Mouse (Mus musculus): ENCODE measurements around the gene P2ry14. TPM values are rescaled to one million over a fixed set of nuclear protein-coding genes. Genes with fewer than 3 reads are reported as not detected.

P2ry14 gene
- total and polyA plus RNA-seq, 3 experiments, result 0.38 TPM; not detected in 2

DNA sequence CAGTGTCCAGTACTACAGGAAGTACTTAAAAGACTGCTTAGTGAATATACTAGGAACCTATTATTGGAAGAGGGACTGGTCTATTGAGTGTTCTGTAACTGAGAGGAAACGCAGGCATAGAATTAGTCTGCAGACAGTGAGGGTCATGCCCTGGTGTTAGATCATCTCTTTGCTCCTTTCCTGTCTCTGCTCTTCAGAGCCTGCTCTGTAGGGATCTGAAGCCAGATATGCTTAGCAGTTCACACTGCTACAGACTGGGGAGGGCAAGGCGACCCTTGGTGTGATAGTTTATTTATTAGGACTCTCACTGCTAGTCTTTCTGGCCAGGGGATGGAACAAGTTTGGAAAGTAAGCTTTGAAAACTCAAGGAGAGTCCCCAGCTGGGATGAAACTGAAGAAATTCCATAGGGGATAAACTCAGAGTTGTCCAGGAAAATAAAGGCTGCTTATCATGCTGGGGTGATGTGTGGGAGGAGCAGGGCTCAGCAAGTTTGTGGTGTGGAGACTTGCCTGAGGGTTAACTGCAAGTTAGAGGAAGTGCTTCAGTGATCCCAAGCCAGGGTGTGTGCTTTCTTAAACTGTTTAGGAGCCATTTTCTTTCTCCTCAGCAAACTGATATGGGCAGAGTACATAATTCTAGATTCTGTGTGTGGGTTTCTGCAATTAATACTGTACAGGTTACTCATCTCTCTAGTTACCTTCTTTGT lies 16.7 kb upstream of the P2ry14 start:
- TF ChIP-seq GATA2 (IDR thresholded peaks at IDR 0.05; ENCODE audit: borderline replicate concordance, low read depth, low read length) (no peak), GATA1 (IDR thresholded peaks at IDR 0.05; ENCODE audit: borderline replicate concordance, low read length) (no peak), CTCF (IDR thresholded peaks at IDR 0.05; ENCODE audit: low read depth, low read length) (no peak), TAL1 (conservative IDR thresholded peaks at IDR 0.05; ENCODE audit: low read depth, low read length) (no peak), POLR2AphosphoS5 (IDR thresholded peaks at IDR 0.05; ENCODE audit: insufficient replicate concordance, low read depth, low read length) (no peak)
- H3K4me3 ChIP-seq (ENCODE audit: low read depth, low read length), result no peak overlapping the region
- no peaks in the 10 kb centered on the region for H3K4me1 ChIP-seq (ENCODE audit: insufficient read depth, low read depth, low read length)
- H3K36me3 ChIP-seq (replicated peaks), result no peaks in the 10 kb centered on the region
- no peak for ATAC-seq (ENCODE audit: extremely low read depth, insufficient number of reproducible peaks, low FRiP score, poor library complexity, severe bottlenecking)
- no peaks in the 10 kb centered on the region for H3K27me3 ChIP-seq (ENCODE audit: insufficient read depth, low read length)
- H3K9me3 ChIP-seq (replicated peaks), result no peaks in the 10 kb centered on the region
- no peak for DNase-seq (ENCODE audit: low spot score)

DNA sequence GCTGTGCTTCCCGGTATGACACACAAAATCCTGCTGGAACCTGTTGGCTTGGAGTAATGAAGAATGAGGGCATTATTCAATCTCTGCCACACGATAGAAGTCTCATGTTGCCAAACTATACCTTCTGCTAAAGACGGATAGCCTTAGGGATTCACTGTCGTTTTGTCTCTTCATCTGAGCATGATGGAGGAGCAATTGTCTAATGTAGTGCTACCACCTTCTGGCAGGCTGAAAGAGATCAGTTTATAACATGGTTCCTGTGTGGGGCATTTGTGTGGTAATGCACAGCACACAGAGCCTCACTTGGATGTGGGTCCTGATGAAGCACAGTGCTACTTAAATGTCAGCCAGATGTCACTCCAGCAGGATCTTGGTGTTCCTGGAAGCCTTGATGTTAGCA lies 15.8 kb upstream of the P2ry14 start:
- ATAC-seq (ENCODE audit: extremely low read depth, insufficient number of reproducible peaks, low FRiP score, poor library complexity, severe bottlenecking) (no peak), DNase-seq (ENCODE audit: low spot score) (no peak)
- H3K27me3 ChIP-seq (ENCODE audit: insufficient read depth, low read length), result no peaks in the 10 kb centered on the region
- no peaks in the 10 kb centered on the region for H3K9me3 ChIP-seq (replicated peaks)
- no peaks in the 10 kb centered on the region for H3K4me1 ChIP-seq (ENCODE audit: insufficient read depth, low read depth, low read length)
- no peak overlapping the region for H3K4me3 ChIP-seq (ENCODE audit: low read depth, low read length)
- no peak for TF ChIP-seq TAL1 (conservative IDR thresholded peaks at IDR 0.05; ENCODE audit: low read depth, low read length)
- H3K36me3 ChIP-seq (replicated peaks), result no peaks in the 10 kb centered on the region

DNA sequence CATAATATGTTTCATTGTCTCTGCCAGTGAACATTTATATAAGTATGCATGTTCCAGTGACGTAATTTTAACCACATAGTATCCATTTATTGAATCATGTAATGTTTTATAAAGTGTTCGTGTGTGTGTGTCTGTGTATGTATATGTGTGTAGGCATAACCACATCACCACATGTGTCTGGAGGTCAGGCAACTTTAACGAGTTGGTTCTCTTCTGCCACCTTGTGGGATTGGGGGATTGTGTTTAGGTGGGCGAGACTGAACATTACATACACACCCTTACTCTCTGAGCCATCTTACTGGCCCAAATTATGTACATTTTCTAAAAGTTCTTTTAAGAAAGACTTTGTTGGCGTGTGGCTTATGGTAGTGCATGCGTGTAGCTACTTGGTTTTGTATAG lies 15.1 kb upstream of the P2ry14 start:
- Histone ChIP-seq H3K27me3 (ENCODE audit: insufficient read depth, low read length) (no peaks in the 10 kb centered on the region), H3K36me3 (replicated peaks) (no peaks in the 10 kb centered on the region), H3K9me3 (replicated peaks) (no peaks in the 10 kb centered on the region), H3K4me3 (ENCODE audit: low read depth, low read length) (no peak overlapping the region), H3K4me1 (ENCODE audit: insufficient read depth, low read depth, low read length) (no peaks in the 10 kb centered on the region)
- TF ChIP-seq CTCF (IDR thresholded peaks at IDR 0.05; ENCODE audit: low read depth, low read length) (no peak), TAL1 (conservative IDR thresholded peaks at IDR 0.05; ENCODE audit: low read depth, low read length) (no peak), GATA1 (IDR thresholded peaks at IDR 0.05; ENCODE audit: borderline replicate concordance, low read length) (no peak), POLR2AphosphoS5 (IDR thresholded peaks at IDR 0.05; ENCODE audit: insufficient replicate concordance, low read depth, low read length) (no peak), GATA2 (IDR thresholded peaks at IDR 0.05; ENCODE audit: borderline replicate concordance, low read depth, low read length) (no peak)
- DNase-seq (ENCODE audit: low spot score) (no peak), ATAC-seq (ENCODE audit: extremely low read depth, insufficient number of reproducible peaks, low FRiP score, poor library complexity, severe bottlenecking) (no peak)

DNA sequence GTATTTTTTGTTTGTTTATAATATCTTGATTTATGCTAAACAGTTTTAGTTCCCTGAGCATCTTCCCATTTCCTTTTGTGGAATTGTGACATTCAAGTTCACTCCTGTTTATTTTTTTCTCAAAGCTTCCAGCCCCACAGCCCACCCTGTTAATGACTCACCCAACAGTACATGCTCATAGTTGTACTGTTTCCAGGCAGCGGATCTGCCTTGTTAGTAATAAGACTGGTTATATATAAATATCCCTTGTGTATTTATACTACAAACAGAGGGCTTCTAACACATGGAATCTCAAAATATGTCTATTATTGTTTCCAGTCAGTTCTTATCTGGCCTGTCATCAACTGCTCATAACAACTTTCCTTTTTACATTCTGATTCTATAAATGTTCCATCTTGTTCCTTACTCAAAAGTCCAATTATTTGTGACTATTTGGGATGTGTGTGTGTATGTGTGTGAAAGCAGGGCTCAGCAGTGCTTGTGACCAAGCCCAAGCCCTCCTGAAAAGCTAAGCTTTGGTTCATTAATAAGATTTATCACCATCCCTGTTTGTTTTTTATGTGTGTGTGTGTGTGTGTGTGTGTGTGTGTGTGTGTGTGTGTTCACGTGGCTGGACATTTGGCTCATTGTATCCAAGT lies 14.1 kb upstream of the P2ry14 start:
- no peaks in the 10 kb centered on the region for H3K9me3 ChIP-seq (replicated peaks)
- ATAC-seq (ENCODE audit: extremely low read depth, insufficient number of reproducible peaks, low FRiP score, poor library complexity, severe bottlenecking), result no peak
- TF ChIP-seq GATA2 (IDR thresholded peaks at IDR 0.05; ENCODE audit: borderline replicate concordance, low read depth, low read length) (no peak), GATA1 (IDR thresholded peaks at IDR 0.05; ENCODE audit: borderline replicate concordance, low read length) (no peak), POLR2AphosphoS5 (IDR thresholded peaks at IDR 0.05; ENCODE audit: insufficient replicate concordance, low read depth, low read length) (no peak), CTCF (IDR thresholded peaks at IDR 0.05; ENCODE audit: low read depth, low read length) (no peak), TAL1 (conservative IDR thresholded peaks at IDR 0.05; ENCODE audit: low read depth, low read length) (no peak)
- no peak for DNase-seq (ENCODE audit: low spot score)
- no peaks in the 10 kb centered on the region for H3K27me3 ChIP-seq (ENCODE audit: insufficient read depth, low read length)
- no peak overlapping the region for H3K4me3 ChIP-seq (ENCODE audit: low read depth, low read length)
- no peaks in the 10 kb centered on the region for H3K36me3 ChIP-seq (replicated peaks)
- H3K4me1 ChIP-seq (ENCODE audit: insufficient read depth, low read depth, low read length), result no peaks in the 10 kb centered on the region

DNA sequence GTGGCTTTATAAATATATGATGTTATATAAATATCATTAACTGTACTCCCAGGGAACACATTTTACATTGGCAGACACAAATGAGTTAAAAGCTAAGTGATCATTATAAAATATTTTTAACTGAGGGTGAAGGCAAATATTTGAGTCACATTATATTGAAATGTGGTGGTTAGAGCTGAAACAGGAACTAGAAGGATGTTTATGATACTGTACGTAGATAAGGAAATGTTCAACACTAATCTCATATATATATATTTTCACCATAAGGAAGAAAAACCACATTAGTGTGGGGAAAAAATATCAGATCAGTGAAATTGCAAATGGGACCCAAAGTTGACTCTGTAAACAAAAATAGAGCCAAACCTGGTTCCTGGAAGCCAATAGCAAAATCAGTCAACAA lies 7.0 kb upstream of the P2ry14 start:
- ATAC-seq (ENCODE audit: extremely low read depth, insufficient number of reproducible peaks, low FRiP score, poor library complexity, severe bottlenecking) (no peak), DNase-seq (ENCODE audit: low spot score) (no peak)
- TF ChIP-seq GATA1 (IDR thresholded peaks at IDR 0.05; ENCODE audit: borderline replicate concordance, low read length) (no peak), POLR2AphosphoS5 (IDR thresholded peaks at IDR 0.05; ENCODE audit: insufficient replicate concordance, low read depth, low read length) (no peak), GATA2 (IDR thresholded peaks at IDR 0.05; ENCODE audit: borderline replicate concordance, low read depth, low read length) (no peak)
- Histone ChIP-seq H3K36me3 (replicated peaks) (no peaks in the 10 kb centered on the region), H3K4me1 (ENCODE audit: insufficient read depth, low read depth, low read length) (no peaks in the 10 kb centered on the region), H3K9me3 (replicated peaks) (no peaks in the 10 kb centered on the region), H3K4me3 (ENCODE audit: low read depth, low read length) (no peak overlapping the region), H3K27me3 (ENCODE audit: insufficient read depth, low read length) (no peaks in the 10 kb centered on the region)

DNA sequence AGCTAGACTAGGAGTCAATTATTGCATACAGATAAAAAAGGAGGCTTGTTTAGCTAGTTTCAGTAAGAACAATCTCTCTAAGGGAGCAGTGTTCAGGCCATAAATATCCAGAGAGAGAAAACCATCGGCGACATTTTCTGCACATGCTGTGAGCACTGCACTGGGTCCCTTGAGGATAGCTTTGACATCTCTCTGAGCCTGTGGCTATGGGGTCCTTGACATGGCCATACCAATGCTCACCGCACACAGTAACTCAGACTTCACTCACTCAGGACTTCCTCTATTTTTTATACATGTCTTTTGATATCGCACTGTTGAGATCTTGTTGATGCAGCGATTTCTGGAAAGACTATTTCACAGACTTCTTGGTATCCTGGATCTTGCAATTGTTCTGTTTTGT lies 3.6 kb upstream of the P2ry14 start:
- H3K4me3 ChIP-seq (ENCODE audit: low read depth, low read length), result no peak overlapping the region
- H3K27me3 ChIP-seq (ENCODE audit: insufficient read depth, low read length), result peaks cover 1% of the 10 kb centered on the region; the same call in 1 of the 2 replicates
- no peaks in the 10 kb centered on the region for H3K36me3 ChIP-seq (replicated peaks)
- ATAC-seq (ENCODE audit: extremely low read depth, insufficient number of reproducible peaks, low FRiP score, poor library complexity, severe bottlenecking) (no peak), DNase-seq (ENCODE audit: low spot score) (no peak)
- no peaks in the 10 kb centered on the region for H3K9me3 ChIP-seq (replicated peaks)
- no peak for TF ChIP-seq POLR2AphosphoS5 (IDR thresholded peaks at IDR 0.05; ENCODE audit: insufficient replicate concordance, low read depth, low read length)
- no peak for TF ChIP-seq GATA1 (IDR thresholded peaks at IDR 0.05; ENCODE audit: borderline replicate concordance, low read length)
- TF ChIP-seq CTCF (IDR thresholded peaks at IDR 0.05; ENCODE audit: low read depth, low read length), result no peak
- no peak for TF ChIP-seq GATA2 (IDR thresholded peaks at IDR 0.05; ENCODE audit: borderline replicate concordance, low read depth, low read length)
- TF ChIP-seq TAL1 (conservative IDR thresholded peaks at IDR 0.05; ENCODE audit: low read depth, low read length), result no peak
- H3K4me1 ChIP-seq (ENCODE audit: insufficient read depth, low read depth, low read length), result no peaks in the 10 kb centered on the region

All from G1E (cell line).